Mouse (Mus musculus): Measurements from ENCODE around the gene Ston2.

Ston2 gene

GRCm38 (mm10) chr12:91787959-91788437 is at the start of gene Ston2:
TSS of gene Ston2 (minus strand) at chr12:91788387.
- no peak for DNase-seq

GRCm38 (mm10) chr12:91837401-91838065 is 49.3 kb upstream of the Ston2 start:
- DNase-seq: no peak

GRCm38 (mm10) chr12:91833939-91834333 is 45.7 kb upstream of the Ston2 start:
- no peak for DNase-seq

GRCm38 (mm10) chr12:91833237-91833938 is 45.2 kb upstream of the Ston2 start:
- DNase-seq: no peak

- no peak for DNase-seq
These were observed 43.2 kb upstream of the Ston2 start for GRCm38 (mm10) chr12:91831410-91831809.

GRCm38 (mm10) chr12:91820461-91820860 is 32.3 kb upstream of the Ston2 start:
- no peak for DNase-seq

GRCm38 (mm10) chr12:91818726-91819125 is 30.5 kb upstream of the Ston2 start:
- DNase-seq: no peak

- peak in 1 of 2 experiments; percentile 22 for DNase-seq
These were observed 27.8 kb upstream of the Ston2 start for GRCm38 (mm10) chr12:91815990-91816389.

GRCm38 (mm10) chr12:91815552-91815951 is 27.4 kb upstream of the Ston2 start:
- no peak for DNase-seq

- no peak for DNase-seq
These were observed 20.7 kb upstream of the Ston2 start for GRCm38 (mm10) chr12:91808911-91809310.

- no peak for DNase-seq
These were observed 19.6 kb upstream of the Ston2 start for GRCm38 (mm10) chr12:91807761-91808160.

GRCm38 (mm10) chr12:91807095-91807494 is 18.9 kb upstream of the Ston2 start:
- DNase-seq: no peak

GRCm38 (mm10) chr12:91804262-91804661 is 16.1 kb upstream of the Ston2 start:
- DNase-seq: no peak

GRCm38 (mm10) chr12:91803207-91803932 is 15.2 kb upstream of the Ston2 start:
- no peak for DNase-seq

- DNase-seq: no peak
These were observed 14.5 kb upstream of the Ston2 start for GRCm38 (mm10) chr12:91802586-91803206.

GRCm38 (mm10) chr12:91800861-91801385 is 12.7 kb upstream of the Ston2 start:
- no peak for DNase-seq

- no peak for DNase-seq
These were observed 11.7 kb upstream of the Ston2 start for GRCm38 (mm10) chr12:91799821-91800335.

- DNase-seq: no peak
These were observed 11.2 kb upstream of the Ston2 start for GRCm38 (mm10) chr12:91799379-91799773.

- no peak for DNase-seq
These were observed 10.7 kb upstream of the Ston2 start for GRCm38 (mm10) chr12:91798720-91799378.

- no peak for DNase-seq
These were observed 8.6 kb upstream of the Ston2 start for GRCm38 (mm10) chr12:91796774-91797173.

GRCm38 (mm10) chr12:91793266-91793665 is 5.1 kb upstream of the Ston2 start:
- DNase-seq: no peak

GRCm38 (mm10) chr12:91791822-91792221 is 3.6 kb upstream of the Ston2 start:
- no peak for DNase-seq
